Mouse (Mus musculus) layer of hippocampus, adult 9-11 months (tissue): ENCODE measurements around the gene Slc17a8.
A peak's percentile ranks its signal among the peaks of the same experiment; 100 is the strongest.
"Not testable (repeated sequence)": the region's sequence is repeated elsewhere in the genome, so short reads cannot be mapped to it uniquely, and the experiment has no call there.

Source experiments
- DNase-seq: peaks from one replicate; pipeline ENCODE4 v3.0.0; 2022

Gene Slc17a8

DNA sequence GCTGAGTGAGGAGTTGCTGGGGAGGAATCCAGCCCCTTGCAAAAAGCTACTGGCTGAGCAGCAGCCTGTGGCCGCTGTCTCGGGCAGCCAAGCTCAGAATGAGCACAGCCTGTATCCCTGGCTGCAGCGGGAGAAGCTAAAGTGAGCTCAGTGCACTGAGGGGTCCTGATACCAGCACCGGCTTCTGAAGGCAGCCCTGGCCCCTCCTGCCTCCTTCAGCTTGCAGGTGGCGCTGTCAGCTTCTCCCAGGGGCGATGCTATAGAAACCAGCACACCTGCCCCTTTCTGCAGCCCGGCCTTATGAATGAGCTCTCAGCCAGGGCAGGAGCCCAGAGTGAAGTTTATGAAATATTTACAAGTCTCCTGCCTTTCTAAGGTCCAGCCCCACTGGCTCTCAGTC is at the start of gene Slc17a8:
TSS of gene Slc17a8 (minus strand) at position 125 of the 400 bp plus-strand sequence.
- no peak for DNase-seq

GRCm38 (mm10) chr10:89670371-89670770 is 49.3 kb upstream of the Slc17a8 start:
- DNase-seq, result not testable (repeated sequence)

GRCm38 (mm10) chr10:89667571-89667970 is 46.5 kb upstream of the Slc17a8 start:
- DNase-seq, result no peak

DNA sequence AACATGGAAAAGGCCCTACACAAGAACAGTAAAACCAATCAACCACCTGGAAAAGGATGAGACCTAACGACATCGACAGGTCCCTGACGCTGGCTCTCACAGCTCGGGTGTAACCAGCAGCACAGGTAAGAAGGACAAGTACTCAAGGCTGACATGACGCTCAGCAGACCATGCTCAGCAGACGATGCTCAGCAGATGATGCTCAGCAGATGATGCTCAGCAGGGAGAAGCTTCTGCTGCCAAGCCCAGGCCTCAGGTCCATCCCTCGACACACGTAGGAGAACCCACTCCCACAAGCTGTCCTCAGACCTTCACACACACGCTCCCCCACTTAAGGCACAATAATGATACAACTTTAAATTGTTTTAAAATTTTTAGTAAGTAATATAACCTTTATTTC is 44.6 kb upstream of the Slc17a8 start:
- DNase-seq, result no peak

DNA sequence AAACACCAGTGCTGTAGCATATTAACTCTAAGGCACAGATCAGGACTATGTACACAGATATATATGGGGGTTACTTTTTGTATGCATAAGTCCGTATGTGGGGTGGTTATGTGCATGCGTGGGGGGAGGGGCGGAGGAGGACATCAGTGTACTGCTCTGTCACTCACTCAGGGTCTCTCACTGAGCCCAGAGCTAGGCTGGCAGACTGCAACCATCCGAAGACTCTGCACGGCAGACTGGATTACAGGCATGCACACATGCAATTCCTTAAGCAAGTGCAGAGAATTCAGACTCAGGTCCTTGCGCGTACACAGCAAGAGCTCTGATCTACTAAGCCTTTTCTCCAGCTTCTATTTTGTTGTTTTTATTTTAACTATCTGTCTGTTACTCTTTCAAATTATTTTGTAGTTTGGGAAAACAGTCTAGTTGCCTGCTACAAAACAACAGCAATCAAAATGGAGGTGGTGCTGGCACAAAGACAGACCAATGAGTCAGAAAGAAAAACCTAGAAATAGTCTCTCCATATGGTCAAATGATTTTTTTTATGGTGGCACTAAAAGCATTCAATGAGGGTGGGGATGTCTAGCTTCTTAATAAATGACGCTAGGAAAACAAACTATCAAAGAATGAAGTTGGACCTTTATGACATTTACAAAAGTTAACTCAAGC is 44.1 kb upstream of the Slc17a8 start:
- DNase-seq, result no peak

- DNase-seq, result peak; percentile 50
These were observed 35.3 kb upstream of the Slc17a8 start for GRCm38 (mm10) chr10:89656366-89656765.

GRCm38 (mm10) chr10:89652912-89653311 is 31.9 kb upstream of the Slc17a8 start:
- DNase-seq, result peak; percentile 28

- DNase-seq, result no peak
These were observed 30.6 kb upstream of the Slc17a8 start for GRCm38 (mm10) chr10:89651691-89652090.

GRCm38 (mm10) chr10:89646918-89647317 is 25.9 kb upstream of the Slc17a8 start:
- DNase-seq, result no peak

GRCm38 (mm10) chr10:89637001-89637400 is 15.9 kb upstream of the Slc17a8 start:
- no peak for DNase-seq

GRCm38 (mm10) chr10:89635018-89635417 is 14.0 kb upstream of the Slc17a8 start:
- no peak for DNase-seq

- no peak for DNase-seq
These were observed 12.8 kb upstream of the Slc17a8 start for GRCm38 (mm10) chr10:89633736-89634426.

DNA sequence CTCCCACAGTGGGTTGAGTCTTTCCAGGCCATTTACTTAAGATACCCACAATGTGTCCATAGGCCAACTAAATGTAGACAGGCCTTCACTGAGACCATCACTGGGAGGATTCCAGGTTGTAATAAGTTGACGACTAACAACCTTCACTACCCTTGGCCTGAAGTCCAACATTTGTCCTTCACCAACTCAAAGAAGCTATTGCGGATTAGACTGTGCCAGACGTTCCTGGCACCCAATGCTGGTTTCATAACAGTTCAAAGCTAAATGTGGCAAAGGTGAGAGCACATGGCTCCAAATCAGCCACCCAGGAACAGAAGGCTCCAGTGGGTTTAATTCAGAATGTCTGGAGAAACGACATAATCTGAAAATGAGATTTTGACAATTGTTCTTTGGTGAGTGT is 12.1 kb upstream of the Slc17a8 start:
- no peak for DNase-seq

GRCm38 (mm10) chr10:89631831-89632230 is 10.8 kb upstream of the Slc17a8 start:
- no peak for DNase-seq

DNA sequence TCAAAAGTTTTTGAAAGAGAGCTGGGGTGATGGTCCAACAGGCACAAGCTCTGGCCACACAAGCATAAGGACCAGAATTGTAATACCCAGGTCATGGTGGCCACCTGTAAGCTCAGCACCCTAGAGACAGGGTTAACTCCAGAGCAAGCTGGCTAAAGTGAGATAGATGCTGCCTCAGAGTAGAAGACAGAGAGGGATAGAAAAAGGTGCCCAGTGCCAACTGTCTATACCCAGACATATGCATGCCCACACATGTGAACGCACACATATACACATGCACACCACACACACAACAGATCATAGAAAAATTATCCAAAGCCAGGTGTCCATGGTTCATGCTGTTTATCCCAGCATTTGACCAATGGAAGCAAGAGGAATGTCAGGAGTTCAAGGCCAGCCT is 9.5 kb upstream of the Slc17a8 start:
- no peak for DNase-seq

DNA sequence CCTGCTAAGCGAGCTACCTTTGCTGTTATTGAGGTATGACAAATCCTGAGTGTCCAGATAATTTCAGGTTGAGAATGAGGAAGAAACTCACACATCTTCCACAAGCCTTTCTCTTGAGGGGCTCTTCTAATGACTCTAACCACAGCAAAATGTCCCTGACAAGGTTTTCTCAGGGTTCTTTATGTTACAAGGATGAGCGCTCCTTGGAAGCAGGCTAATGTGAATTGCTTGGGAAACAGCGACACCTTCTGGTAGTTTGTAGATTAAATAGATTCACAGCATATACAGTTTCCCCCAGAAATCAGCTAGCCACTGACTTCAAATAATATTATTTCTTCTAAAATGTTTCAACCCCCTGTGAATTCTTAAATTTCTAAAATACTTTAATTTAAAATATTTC is 9.0 kb upstream of the Slc17a8 start:
- peak; percentile 16 for DNase-seq

DNA sequence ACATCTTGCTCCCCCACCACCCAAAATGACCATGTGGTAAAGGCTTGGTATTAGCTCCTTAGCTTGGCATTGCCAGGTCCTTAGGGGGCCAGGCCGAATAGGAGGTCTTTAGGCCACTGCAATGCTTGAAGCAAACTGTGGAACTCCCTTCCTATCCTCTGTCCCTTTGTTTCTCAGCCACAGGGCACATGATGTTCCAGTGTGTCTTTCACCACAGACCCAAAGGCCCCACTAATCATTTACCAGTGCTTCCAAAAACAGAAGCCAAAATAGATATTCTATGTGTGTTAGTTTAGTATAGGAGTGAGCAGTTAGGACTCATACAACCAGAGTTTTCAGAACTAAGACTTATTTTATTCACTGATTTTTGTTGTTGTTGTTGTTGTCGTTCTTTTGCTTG is 5.7 kb upstream of the Slc17a8 start:
- DNase-seq, result no peak

DNA sequence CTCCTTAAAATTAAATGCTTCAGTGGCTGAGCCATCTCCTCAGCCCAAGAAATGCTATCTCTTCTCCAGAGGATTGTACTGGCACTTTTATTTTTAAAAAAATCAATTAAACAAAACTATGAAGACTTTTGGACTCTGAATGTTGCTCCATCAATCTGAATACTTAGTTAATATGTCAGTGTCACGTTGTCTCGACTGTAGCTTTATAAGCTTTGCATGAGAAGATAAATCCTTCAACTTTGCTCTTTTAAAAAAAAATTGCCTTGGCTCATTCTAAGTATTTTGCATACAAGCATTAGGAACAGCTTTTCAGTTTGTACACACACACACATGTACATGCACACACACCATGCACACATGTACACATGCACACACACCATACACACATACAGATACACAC is 3.1 kb upstream of the Slc17a8 start:
- DNase-seq, result no peak

DNA sequence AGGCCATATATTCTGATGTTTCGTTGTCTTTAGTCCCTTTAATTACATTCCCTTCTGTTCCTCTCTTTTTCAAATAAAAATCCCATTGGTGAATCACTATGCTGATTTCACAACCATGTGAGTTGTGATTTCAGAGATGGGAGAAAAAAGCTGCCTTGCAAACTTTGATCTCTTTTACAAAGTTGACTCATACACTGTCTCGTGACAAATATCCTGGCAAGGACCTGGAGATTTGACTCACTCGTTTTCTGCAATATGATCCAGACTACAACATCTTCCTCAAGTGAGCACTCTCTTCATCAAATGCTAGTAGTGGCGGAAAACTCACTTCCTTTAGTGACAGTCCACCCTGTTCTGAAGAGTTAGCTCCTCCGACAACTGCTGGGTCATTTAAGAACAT is 21.7 kb downstream of the Slc17a8 start:
- DNase-seq, result no peak

GRCm38 (mm10) chr10:89597275-89597674 is 23.8 kb downstream of the Slc17a8 start:
- DNase-seq, result no peak

DNA sequence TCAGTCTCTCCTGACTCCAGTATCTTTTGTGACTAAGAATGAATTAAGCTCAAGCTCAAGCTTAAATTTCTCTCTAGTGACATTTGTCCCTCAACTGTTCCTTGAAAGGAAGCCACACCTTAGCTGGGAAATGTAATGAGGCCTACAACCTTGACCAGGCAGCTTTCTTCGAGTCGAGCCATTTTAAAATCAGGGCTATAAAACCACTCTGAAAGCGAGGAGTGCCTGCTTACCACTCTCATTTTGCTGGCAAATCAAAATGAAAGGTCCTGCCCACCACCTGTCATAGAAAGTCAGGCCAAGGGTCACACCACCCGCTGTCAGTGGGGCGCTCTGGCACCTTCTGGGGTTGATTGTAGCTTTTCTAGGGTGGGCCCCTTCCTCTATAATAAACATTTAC is 25.1 kb downstream of the Slc17a8 start:
- no peak for DNase-seq

GRCm38 (mm10) chr10:89595514-89595913 is 25.5 kb downstream of the Slc17a8 start:
- no peak for DNase-seq

DNA sequence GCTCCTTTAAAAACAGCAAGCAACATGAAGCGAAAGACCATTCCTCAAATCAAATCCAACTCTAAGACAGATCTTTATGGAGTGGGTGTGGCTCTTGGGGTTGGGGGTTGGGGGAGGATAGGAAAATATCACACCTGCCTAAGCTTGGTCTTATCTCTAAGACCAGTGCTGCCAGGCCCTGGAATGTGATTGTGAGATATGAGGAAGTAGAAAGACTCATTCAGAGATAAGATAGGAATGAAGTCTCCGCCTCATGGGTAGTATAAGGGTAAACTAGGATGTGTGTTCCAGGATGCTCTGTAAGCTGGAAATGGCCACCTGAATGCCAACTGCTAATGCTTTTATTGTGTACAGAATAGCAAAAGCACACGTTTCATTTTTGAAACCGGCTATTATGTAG is 26.7 kb downstream of the Slc17a8 start:
- no peak for DNase-seq

DNA sequence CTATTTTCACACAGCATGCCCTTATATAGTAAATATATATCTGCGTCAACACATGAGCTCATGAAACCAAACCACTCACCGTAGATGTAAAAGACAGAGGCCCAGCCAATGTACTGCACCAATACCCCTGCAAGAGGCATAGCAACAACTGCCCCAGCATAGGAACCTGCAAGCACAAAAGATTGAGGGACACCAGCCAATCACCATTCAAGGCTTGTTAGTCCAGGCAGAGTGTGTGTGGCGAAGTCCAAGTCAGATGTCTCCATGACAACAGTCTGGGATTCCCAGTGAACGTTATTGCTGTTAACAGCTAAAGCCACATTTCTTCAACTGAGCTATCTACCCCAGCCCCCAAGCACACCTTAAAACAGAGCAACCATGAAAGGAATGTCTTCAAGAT is 28.3 kb downstream of the Slc17a8 start:
- DNase-seq, result peak; percentile 12

- DNase-seq, result no peak
These were observed 31.2 kb downstream of the Slc17a8 start for GRCm38 (mm10) chr10:89589877-89590276.
